Mouse (Mus musculus) forebrain, embryonic 12.5 days (tissue): ENCODE results near the gene Foxk1. TPM values are rescaled to one million over a fixed set of nuclear protein-coding genes. Genes with fewer than 3 reads are reported as not detected.
A peak's percentile ranks its signal among the peaks of the same experiment; 100 is the strongest.

ENCODE experiments used
- ATAC-seq: fragments of 200-750 bp; cut with Nextera tagmentation; 2 replicates; pipeline ENCODE4 v1.8.0; 2017; ENCODE audit warnings: moderate TSS enrichment; ENCODE audit not compliant: low FRiP score
- H3K27ac ChIP-seq: fragments of 300-500 bp; sonication (generic); 2 replicates; pipeline ENCODE4 v1.5.1; 2016; ENCODE audit warnings: mild to moderate bottlenecking
- H3K27me3 ChIP-seq: fragments of 300-500 bp; sonication (generic); 2 replicates; pipeline ENCODE4 v1.6.1; 2016; ENCODE audit warnings: mild to moderate bottlenecking
- H3K36me3 ChIP-seq: fragments of 300-500 bp; sonication (generic); replicated peaks from 2 replicates; pipeline ENCODE4 v1.6.1; 2016; ENCODE audit warnings: mild to moderate bottlenecking
- H3K4me1 ChIP-seq: fragments of 300-500 bp; sonication (generic); 2 replicates; pipeline ENCODE4 v1.6.1; 2016
- H3K4me2 ChIP-seq: fragments of 300-500 bp; sonication (generic); 2 replicates; pipeline ENCODE4 v1.6.1; 2016; ENCODE audit warnings: mild to moderate bottlenecking, moderate library complexity
- H3K4me3 ChIP-seq: fragments of 300-500 bp; sonication (generic); replicated peaks from 2 replicates; pipeline ENCODE4 v1.5.1; 2016; ENCODE audit warnings: mild to moderate bottlenecking
- H3K9ac ChIP-seq: fragments of 300-500 bp; sonication (generic); 2 replicates; pipeline ENCODE4 v1.6.1; 2016; ENCODE audit warnings: mild to moderate bottlenecking
- H3K9me3 ChIP-seq: fragments of 300-500 bp; sonication (generic); 2 replicates; pipeline ENCODE4 v1.6.1; 2016
- WGBS: fragments of 180-500 bp; shearing (Covaris S2); methylation state at CpG from one replicate; pipeline ENCODE4 v1.1.7; 2016; 5-methylcytosine and 5-hydroxymethylcytosine counted together
- polyA plus RNA-seq: library from polyadenylated mRNA; unstranded; fragments of >200 nt; fragmentation: Nextera tagmentation; extraction: Ambion mirVana; gene quantifications from 2 replicates; pipeline ENCODE4 v1.2.1, GENCODE M21; 2016

Foxk1 gene
- polyA plus RNA-seq, 1 experiment from 2014 or later: 5.2 TPM

DNA sequence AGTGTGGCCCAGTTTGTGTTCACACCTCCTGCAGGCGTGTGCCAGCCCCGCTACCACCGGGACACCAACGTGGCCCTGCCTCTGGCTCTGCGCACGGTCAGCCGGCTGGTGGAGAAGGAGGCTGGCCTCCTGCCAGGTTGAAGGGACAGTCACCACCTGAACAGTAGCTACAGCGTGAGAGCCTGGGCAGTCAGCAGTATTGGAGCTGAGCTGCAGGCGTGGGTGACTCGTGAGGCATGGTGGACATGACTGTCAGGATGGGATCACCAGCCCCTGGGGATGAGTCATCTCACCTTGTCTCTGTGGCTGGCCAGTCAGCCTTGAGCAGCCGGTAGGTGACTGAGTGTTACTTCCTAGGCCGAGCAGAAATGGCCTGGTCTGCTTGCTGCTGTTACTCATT is 76.0 kb downstream of the Foxk1 start:
- ATAC-seq: no peak
- no peak overlapping the region for H3K27ac ChIP-seq

DNA sequence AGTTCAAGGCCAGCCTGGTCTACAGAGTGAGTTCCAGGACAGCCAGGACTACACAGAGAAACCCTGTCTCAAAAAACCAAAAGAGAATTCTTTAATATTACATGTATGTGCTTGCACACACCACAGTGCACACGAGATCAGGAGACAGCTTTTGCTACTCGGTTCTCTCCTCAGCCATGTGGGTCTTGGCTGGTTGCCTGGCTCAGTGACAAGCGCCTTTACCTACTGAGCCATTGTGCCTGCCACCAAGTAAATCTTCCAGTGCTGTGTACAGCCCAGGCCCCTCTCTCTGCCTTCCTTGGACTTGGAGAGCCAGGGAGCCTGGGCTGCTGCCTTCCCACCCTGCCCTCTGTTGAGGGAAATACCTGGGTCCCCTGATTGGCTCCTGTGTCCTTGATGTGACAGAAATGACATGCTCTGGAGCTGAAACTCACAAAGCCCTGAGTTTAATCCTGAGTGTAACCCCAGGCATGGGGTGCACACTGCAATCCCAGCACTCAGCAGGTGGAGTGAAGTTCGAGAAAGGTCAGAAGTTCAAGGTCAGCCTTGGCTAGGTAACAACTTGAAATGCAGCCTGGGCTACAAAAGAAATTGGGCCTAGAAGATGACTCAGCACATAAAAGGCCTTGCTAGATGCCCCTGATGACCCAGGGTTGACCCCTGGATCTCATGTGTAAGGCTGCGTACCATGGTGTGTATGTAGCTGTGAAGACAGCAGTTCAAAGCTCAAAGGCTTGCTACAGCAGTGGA is 76.7 kb downstream of the Foxk1 start:
- Histone ChIP-seq H3K9ac (no peak overlapping the region), H3K27ac (no peak overlapping the region), H3K27me3 (no peaks in the 10 kb centered on the region), H3K4me3 (no peak overlapping the region), H3K4me1 (peaks cover 8% of the 10 kb centered on the region; the same call in 1 of the 2 replicates), H3K36me3 (peaks cover 12% of the 10 kb centered on the region), H3K4me2 (no peak overlapping the region), H3K9me3 (no peaks in the 10 kb centered on the region)
- WGBS: 91% methylated on average over 5 of the region's 5 CpGs
- ATAC-seq: no peak

More for the DNA sequence above, 76.0 kb downstream of the Foxk1 start:
- H3K9me3 ChIP-seq: no peaks in the 10 kb centered on the region
- peaks cover 12% of the 10 kb centered on the region for H3K36me3 ChIP-seq
- WGBS: 89% methylated on average over 12 of the region's 12 CpGs
- peaks cover 8% of the 10 kb centered on the region; the same call in 1 of the 2 replicates for H3K4me1 ChIP-seq
- no peak overlapping the region for H3K4me3 ChIP-seq
- H3K27me3 ChIP-seq: no peaks in the 10 kb centered on the region
- H3K4me2 ChIP-seq: no peak overlapping the region
- no peak overlapping the region for H3K9ac ChIP-seq

DNA sequence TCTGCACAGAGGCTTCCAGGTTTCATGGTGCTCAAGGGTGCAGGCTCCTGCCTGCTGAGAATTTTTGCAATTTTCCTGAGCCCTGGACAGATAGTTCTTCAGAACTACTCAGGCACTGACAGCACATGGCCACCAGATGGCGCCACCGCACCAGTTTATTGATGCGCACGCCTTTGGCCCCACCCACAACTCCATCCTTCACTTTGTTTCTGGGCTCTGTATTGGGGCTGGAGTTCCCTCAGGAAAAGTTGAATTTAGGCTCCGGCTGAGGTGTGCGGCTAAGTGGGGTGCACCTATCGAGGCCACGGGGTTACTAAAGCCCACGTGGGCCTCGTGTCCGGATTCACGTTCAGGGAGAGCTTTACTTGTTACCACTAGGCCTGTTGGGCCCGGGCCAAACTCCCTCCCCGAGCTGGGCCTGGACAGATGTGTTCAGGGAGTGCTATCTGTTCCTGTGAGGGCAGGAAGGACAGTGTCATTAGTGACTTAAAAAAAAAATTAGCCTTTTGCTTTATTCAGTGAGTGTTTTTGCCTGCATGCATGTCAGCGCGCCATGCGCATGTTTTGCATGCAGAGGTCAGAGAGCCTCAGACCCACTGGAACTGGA is 77.6 kb downstream of the Foxk1 start:
- H3K4me1 ChIP-seq: peaks cover 4% of the 10 kb centered on the region; the same call in 1 of the 2 replicates
- H3K4me2 ChIP-seq: peak overlapping the region; percentile 30; the same call in 1 of the 2 replicates
- ATAC-seq: peak; percentile 49
- no peaks in the 10 kb centered on the region for H3K27me3 ChIP-seq
- H3K9me3 ChIP-seq: no peaks in the 10 kb centered on the region
- H3K27ac ChIP-seq: no peak overlapping the region
- H3K36me3 ChIP-seq: peaks cover 12% of the 10 kb centered on the region
- no peak overlapping the region for H3K9ac ChIP-seq
- H3K4me3 ChIP-seq: no peak overlapping the region
- WGBS: 33% methylated on average over 17 of the region's 17 CpGs

DNA sequence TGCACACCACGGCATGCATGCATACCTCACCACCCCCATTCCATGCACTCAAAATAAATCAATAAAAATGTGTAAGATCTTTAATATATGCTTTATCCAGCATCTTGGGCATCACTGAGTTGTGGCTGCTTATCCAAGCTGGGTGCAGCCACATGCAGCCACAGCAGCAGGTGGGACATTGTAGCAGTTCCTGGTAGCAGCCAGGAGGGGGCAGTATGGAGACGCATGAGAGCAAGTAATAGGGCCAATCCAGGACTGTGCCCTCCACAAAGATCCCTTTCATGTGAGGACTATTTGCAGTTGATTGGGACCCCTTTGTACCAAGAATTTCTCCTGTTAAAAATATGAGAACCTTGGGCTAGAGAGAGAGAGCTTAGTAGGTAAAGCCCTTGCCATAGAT is 81.2 kb downstream of the Foxk1 start:
- no peaks in the 10 kb centered on the region for H3K9me3 ChIP-seq
- H3K9ac ChIP-seq: no peak overlapping the region
- H3K27me3 ChIP-seq: no peaks in the 10 kb centered on the region
- WGBS: 65% methylated on average over 2 of the region's 2 CpGs
- no peak overlapping the region for H3K4me2 ChIP-seq
- H3K4me3 ChIP-seq: no peak overlapping the region
- no peak overlapping the region for H3K27ac ChIP-seq
- ATAC-seq: no peak
- H3K36me3 ChIP-seq: no peaks in the 10 kb centered on the region
- peaks cover 8% of the 10 kb centered on the region for H3K4me1 ChIP-seq

DNA sequence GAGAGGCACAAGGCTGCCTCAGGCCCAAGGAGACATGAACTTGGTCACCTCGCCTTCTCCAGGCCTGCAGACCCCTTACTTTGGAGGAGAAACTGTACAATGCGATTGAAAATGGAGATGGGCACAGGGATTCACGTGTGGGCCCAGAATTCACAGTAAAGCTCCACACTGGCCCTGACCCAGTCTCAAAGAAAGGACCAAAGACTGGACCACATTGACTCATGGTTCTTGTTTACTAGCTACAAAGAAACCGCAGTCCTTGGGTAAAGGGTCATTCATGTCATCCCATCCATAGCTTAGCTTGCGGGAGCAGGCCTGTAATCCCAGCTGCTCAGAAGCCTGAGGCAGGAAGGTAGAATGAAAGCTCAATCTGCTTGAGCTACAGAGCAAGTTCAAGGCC is 82.3 kb downstream of the Foxk1 start:
- WGBS: 92% methylated on average over 5 of the region's 5 CpGs
- no peaks in the 10 kb centered on the region for H3K36me3 ChIP-seq
- H3K4me2 ChIP-seq: no peak overlapping the region
- no peak overlapping the region for H3K4me3 ChIP-seq
- H3K27ac ChIP-seq: no peak overlapping the region
- no peaks in the 10 kb centered on the region for H3K9me3 ChIP-seq
- H3K9ac ChIP-seq: no peak overlapping the region
- ATAC-seq: no peak
- no peaks in the 10 kb centered on the region for H3K27me3 ChIP-seq
- peaks cover 8% of the 10 kb centered on the region for H3K4me1 ChIP-seq

DNA sequence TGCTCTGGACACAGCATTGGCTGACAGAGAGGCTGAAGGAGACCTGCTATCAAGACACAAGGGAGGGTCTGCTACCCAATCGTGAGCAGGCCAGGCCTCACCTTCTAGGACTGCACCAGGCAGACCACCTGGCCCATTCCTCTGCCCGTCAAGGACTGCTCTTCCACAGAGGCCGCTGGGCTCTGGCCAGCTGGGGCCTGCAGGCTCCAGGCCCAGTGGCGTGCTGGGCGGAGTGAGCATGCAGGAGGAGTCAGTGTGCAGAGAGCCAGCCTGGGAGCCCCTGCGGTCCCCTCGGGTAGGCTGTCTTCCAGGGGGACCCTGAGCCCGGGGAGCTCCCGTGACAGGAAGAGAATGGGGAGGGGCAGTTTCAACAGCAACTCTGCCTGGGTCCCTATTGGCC is 85.4 kb downstream of the Foxk1 start:
- 78% methylated on average over 9 of the region's 9 CpGs for WGBS
- H3K36me3 ChIP-seq: no peaks in the 10 kb centered on the region
- H3K27me3 ChIP-seq: no peaks in the 10 kb centered on the region
- H3K9me3 ChIP-seq: no peaks in the 10 kb centered on the region
- peaks cover 4% of the 10 kb centered on the region; the same call in 1 of the 2 replicates for H3K4me1 ChIP-seq
- no peak overlapping the region for H3K9ac ChIP-seq
- H3K27ac ChIP-seq: no peak overlapping the region
- no peak for ATAC-seq
- H3K4me2 ChIP-seq: no peak overlapping the region
- no peak overlapping the region for H3K4me3 ChIP-seq

DNA sequence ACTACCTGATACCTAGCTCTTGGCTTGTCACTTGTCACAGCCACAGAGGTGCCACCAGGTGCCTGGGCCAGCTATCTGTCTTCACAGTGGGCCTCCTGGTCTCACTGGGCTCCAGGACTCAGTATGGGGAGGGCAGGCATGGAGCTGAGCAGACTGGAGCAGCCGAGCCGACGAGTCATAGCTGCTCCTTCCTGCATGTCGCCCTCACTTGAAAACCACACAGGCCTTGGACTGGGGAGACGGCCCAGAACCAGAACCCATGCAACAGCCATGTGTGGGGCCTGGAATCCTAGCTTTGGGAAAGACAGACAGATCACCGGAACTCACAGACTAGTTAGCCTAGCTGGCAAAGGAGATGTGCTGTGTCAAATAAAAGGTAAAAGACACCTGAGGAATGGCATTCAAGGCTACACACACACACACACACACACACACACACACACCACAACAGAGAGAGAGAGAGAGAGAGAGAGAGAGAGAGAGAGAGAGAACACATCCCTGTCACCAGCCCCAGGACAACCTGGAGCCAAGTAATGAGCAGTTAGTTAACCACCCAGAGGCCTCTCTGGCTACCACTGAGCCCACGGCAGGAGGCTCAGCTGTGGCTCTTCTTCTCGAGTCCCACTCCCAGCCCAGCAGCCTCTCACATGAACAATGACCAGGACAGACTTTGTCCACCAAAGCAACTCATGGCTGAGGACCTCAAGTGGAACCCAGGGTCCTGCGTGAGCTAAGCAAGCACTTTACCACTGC is 88.8 kb downstream of the Foxk1 start:
- no peak for ATAC-seq
- Histone ChIP-seq H3K4me3 (no peak overlapping the region), H3K9me3 (no peaks in the 10 kb centered on the region), H3K4me1 (peaks cover 6% of the 10 kb centered on the region; the same call in 1 of the 2 replicates), H3K9ac (no peak overlapping the region), H3K4me2 (no peak overlapping the region), H3K36me3 (no peaks in the 10 kb centered on the region), H3K27me3 (peaks cover 8% of the 10 kb centered on the region; the same call in 1 of the 2 replicates), H3K27ac (no peak overlapping the region)
- 80% methylated on average over 9 of the region's 9 CpGs for WGBS

DNA sequence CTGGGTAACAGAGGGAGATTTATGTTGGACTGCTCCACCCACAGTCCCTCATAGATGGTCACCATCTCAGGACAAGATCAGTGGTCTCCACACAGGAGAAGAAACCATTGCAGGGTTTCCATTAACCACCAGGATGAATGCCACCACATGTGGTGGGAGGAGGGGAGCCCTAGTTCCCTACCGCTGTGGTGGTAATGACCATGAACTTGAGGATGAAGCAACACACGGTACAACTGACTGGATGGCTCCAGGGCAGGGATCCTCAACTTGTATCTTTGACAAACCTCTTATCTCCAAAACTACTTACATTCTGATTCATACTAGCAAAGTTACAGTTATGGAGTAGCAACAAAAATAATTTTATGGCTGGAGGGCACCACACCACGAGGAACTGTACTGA is 92.0 kb downstream of the Foxk1 start:
- no peak overlapping the region for H3K27ac ChIP-seq
- H3K27me3 ChIP-seq: peaks cover 8% of the 10 kb centered on the region; the same call in 1 of the 2 replicates
- no peak overlapping the region for H3K9ac ChIP-seq
- no peak for ATAC-seq
- no peak overlapping the region for H3K4me2 ChIP-seq
- H3K4me3 ChIP-seq: no peak overlapping the region
- 84% methylated on average over 3 of the region's 3 CpGs for WGBS
- H3K9me3 ChIP-seq: no peaks in the 10 kb centered on the region
- H3K4me1 ChIP-seq: peaks cover 10% of the 10 kb centered on the region
- H3K36me3 ChIP-seq: no peaks in the 10 kb centered on the region

DNA sequence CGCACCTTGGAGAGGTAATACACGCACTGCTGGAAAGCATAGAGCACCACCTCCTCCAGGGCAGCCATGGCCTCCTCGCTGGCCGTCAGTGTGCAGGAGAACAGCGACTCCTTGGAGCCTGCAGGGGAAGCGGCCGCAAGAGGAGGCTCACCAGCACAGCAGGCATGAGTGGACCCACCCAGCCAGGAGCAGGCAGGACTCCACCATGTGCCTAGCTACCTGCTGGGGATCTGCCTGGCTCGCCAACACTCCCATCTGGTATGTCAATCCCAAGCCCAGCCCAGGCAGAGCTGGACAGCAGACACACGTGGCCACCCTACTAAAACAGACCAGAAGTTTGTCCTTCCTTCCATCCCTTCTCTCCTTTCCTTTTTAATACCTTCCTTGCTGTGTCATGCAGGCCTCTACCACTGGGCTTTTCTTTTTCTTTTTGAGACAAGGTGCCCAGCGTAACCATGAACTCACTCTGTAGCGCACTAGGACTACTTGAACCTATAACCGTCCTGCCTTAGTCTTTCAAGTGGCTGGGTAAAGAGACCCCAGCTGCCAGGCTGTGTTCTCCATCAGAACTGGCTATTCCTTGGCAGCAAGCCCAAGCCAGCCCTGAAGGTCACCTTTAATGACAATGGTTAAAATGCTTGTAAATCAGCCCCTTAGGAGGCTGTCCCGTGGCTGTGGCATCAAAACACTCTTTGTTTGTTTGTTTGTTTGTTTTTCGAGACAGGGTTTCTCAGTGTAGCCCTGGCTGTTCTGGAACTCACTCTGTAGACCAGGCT is 94.2 kb downstream of the Foxk1 start:
- no peak overlapping the region for H3K4me2 ChIP-seq
- H3K9me3 ChIP-seq: no peaks in the 10 kb centered on the region
- H3K9ac ChIP-seq: no peak overlapping the region
- H3K36me3 ChIP-seq: no peaks in the 10 kb centered on the region
- ATAC-seq: no peak
- H3K27me3 ChIP-seq: peaks cover 8% of the 10 kb centered on the region; the same call in 1 of the 2 replicates
- no peak overlapping the region for H3K27ac ChIP-seq
- peaks cover 14% of the 10 kb centered on the region for H3K4me1 ChIP-seq
- 52% methylated on average over 14 of the region's 14 CpGs for WGBS
- H3K4me3 ChIP-seq: no peak overlapping the region

DNA sequence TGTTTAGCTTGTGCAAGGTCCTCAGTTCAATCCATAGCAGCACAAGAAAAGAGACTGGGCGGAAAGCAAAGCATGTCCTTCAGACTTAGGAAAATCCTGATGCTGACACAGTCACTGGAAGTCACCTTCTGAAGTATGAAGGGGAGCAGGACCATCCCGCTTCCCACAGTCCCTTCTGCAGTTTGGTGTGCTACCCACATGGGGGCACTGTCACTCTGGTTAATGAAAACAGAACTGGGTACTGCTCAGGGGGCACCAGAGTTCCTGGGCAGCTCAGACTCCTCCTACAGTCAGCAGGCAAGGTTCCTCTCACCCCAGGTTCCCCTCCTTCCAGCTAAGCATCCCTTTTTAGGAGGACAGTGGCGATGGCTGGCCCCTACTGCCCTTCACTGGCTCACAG is 97.7 kb downstream of the Foxk1 start:
- H3K27me3 ChIP-seq: peaks cover 12% of the 10 kb centered on the region
- no peak overlapping the region for H3K9ac ChIP-seq
- peaks cover 14% of the 10 kb centered on the region for H3K4me1 ChIP-seq
- H3K9me3 ChIP-seq: no peaks in the 10 kb centered on the region
- H3K4me3 ChIP-seq: no peak overlapping the region
- 30% methylated on average over 3 of the region's 3 CpGs for WGBS
- H3K4me2 ChIP-seq: no peak overlapping the region
- H3K36me3 ChIP-seq: no peaks in the 10 kb centered on the region
- no peak for ATAC-seq
- no peak overlapping the region for H3K27ac ChIP-seq

DNA sequence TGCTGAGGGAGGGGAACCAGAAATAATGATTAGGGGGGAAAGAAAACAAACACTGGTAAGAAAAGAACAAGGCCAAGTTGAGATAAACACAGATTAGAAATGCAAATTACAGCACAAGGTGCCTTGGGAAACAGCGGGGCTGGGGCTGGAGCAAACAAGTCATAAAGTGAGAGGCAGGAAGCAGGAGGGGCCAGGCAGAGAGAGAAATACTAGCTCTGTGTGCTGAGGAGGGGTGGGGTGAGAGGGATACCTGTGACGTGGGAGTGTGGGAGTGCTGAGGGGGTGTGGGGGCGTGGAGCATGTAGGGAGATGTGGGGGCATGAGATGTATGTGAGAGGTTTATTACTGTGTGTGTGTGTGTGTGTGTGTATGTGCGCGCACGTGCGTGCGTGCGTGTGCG is 99.6 kb downstream of the Foxk1 start:
- no peak overlapping the region for H3K9ac ChIP-seq
- ATAC-seq: no peak
- no peak overlapping the region for H3K4me2 ChIP-seq
- WGBS: 81% methylated on average over 10 of the region's 10 CpGs
- peaks cover 9% of the 10 kb centered on the region for H3K27me3 ChIP-seq
- H3K27ac ChIP-seq: no peak overlapping the region
- H3K9me3 ChIP-seq: no peaks in the 10 kb centered on the region
- H3K4me3 ChIP-seq: no peak overlapping the region
- H3K4me1 ChIP-seq: peaks cover 5% of the 10 kb centered on the region
- H3K36me3 ChIP-seq: no peaks in the 10 kb centered on the region

DNA sequence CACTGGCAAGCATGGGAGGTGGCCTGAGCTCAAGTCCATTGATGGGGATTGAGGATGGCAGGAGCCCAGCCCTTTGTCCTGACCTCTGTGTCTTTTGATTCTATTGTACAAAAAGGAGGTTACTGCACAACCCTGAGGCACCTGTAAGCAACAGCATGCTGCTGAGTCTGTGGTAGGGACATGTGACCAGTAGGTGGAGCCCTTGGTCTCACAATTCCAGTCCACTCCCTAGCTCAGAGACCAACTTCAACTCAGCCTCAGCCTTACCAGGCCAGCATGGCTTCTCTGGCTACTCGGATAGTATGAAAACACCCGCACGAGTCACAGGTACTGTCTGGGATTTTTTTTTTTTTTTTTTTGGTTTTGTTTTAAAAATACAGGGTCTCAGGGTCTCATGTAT is 101.1 kb downstream of the Foxk1 start:
- H3K27me3 ChIP-seq: peaks cover 9% of the 10 kb centered on the region
- no peak overlapping the region for H3K27ac ChIP-seq
- peak; percentile 91 for ATAC-seq
- WGBS: 9% methylated on average over 3 of the region's 3 CpGs
- H3K36me3 ChIP-seq: no peaks in the 10 kb centered on the region
- H3K4me1 ChIP-seq: peaks cover 4% of the 10 kb centered on the region; the same call in 1 of the 2 replicates
- no peak overlapping the region for H3K4me3 ChIP-seq
- H3K4me2 ChIP-seq: no peak overlapping the region
- no peaks in the 10 kb centered on the region for H3K9me3 ChIP-seq
- H3K9ac ChIP-seq: no peak overlapping the region
